Mouse (Mus musculus): Measurements from ENCODE around the gene Clrn1. TPM values are rescaled to one million over a fixed set of nuclear protein-coding genes. Genes with fewer than 3 reads are reported as not detected.
"Not testable (repeated sequence)": the region's sequence is repeated elsewhere in the genome, so short reads cannot be mapped to it uniquely, and the experiment has no call there.

Gene Clrn1
- not detected in 2 replicates for total RNA-seq (2017)

DNA sequence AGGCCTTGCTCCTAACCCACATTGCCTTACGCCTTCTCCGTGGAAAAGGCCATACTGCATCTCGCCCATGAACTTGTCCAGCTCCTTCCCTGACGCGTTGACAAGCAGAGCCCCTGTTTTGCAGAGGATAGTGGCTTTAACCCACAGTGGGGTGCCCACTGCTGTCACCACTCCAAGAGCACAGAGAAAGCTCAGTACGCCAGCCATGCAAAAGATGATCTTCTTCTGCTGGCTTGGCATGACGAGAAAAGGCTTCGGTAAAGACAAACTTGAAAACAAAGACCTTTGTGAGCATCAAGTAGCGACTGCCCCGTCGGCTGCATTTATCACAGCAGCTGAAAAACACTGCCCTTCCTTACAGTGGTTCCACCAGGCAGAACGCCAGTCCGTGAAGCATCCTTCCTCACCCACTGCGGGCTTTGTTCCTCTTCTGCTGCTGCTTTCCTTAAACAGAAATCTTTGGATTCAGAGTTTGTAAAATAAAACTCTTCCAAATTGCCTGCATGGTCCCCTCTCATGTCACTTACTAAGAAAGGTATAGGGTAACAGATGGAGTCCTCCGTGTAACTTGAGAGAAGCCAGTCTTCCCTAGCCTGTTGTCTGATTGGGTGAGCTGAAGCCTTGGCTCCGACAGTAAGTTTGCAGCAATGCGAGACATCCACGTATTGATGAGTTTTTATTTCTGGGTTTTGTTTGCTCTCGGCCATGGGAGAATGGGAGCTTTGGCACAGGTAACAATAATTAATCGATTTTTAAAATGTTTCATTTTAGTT lies at the start of gene Clrn1:
Gene Clrn1 (minus strand): TSS at position 540 of the 773 bp plus-strand sequence.
- no peak for ATAC-seq (replicated peaks in 1 of 2; ENCODE audit: insufficient read depth in 1 of 2, low FRiP score in 2 of 2, low TSS enrichment in 1 of 2, low read depth in 1 of 2, poor library complexity in 2 of 2, severe bottlenecking in 2 of 2)

- no peak for ATAC-seq (replicated peaks in 1 of 2; ENCODE audit: insufficient read depth in 1 of 2, low FRiP score in 2 of 2, low TSS enrichment in 1 of 2, low read depth in 1 of 2, poor library complexity in 2 of 2, severe bottlenecking in 2 of 2)
These were observed 38.9 kb upstream of the Clrn1 start for GRCm38 (mm10) chr3:58924027-58924426.

- no peak for ATAC-seq (replicated peaks in 1 of 2; ENCODE audit: insufficient read depth in 1 of 2, low FRiP score in 2 of 2, low TSS enrichment in 1 of 2, low read depth in 1 of 2, poor library complexity in 2 of 2, severe bottlenecking in 2 of 2)
These were observed 38.0 kb upstream of the Clrn1 start for GRCm38 (mm10) chr3:58923140-58923539.

DNA sequence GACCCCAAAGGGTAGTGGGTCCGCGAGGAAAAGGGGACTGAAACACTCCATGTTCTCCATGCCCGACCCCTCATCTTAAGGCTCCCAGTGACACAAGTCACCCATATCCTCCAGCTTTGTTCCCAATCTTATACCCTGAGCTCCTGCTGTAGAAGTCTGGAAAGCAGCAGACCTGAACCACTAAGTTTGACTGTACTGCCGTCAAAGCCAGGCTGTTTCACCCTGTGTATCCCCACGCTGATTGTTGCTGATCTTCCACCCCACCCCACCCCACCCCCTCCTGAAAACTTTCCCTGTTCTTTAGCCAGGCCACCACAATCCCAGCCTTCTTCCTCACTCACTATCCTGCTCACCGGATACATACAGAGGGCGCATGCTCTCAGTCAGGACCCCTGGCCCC lies 37.5 kb upstream of the Clrn1 start:
- no peak for ATAC-seq (replicated peaks in 1 of 2; ENCODE audit: insufficient read depth in 1 of 2, low FRiP score in 2 of 2, low TSS enrichment in 1 of 2, low read depth in 1 of 2, poor library complexity in 2 of 2, severe bottlenecking in 2 of 2)

- no peak for ATAC-seq (replicated peaks in 1 of 2; ENCODE audit: insufficient read depth in 1 of 2, low FRiP score in 2 of 2, low TSS enrichment in 1 of 2, low read depth in 1 of 2, poor library complexity in 2 of 2, severe bottlenecking in 2 of 2)
These were observed 36.2 kb upstream of the Clrn1 start for GRCm38 (mm10) chr3:58921316-58921715.

- ATAC-seq (replicated peaks in 1 of 2; ENCODE audit: insufficient read depth in 1 of 2, low FRiP score in 2 of 2, low TSS enrichment in 1 of 2, low read depth in 1 of 2, poor library complexity in 2 of 2, severe bottlenecking in 2 of 2) = no peak
These were observed 19.5 kb upstream of the Clrn1 start for GRCm38 (mm10) chr3:58904656-58905055.

DNA sequence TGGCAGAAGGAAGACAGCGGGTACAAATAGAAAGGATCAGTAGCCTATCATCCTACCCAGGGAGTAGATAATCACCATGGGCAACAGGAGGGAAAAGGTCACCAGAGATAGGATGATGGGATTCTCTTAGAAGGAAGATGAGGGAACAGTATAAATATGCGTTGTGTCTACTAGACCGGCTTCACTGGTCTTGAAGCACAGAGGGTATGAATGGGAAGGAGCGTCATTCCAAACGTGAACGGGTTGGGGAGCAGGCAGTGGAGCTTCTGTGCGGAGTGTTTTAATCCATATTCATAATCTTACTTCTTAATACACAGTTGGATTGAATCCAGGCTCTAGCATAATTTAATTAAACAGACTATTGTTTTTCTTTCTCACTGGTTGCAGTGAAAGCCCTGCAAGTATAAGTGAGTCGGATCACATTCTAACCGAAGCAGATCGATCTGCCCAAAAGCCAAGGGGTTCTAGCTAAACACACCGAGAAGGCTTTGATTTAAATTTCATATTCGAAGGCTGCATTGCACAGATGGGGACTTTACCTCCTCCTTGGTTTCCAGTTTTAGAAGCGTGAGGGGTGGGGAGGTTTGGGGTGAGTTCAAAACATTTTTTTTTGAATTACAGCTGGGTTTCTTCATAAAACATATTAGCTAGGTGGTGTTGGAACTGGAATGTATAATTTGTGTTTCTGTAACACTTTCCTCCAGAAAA lies 17.1 kb upstream of the Clrn1 start:
- ATAC-seq (replicated peaks in 1 of 2; ENCODE audit: insufficient read depth in 1 of 2, low FRiP score in 2 of 2, low TSS enrichment in 1 of 2, low read depth in 1 of 2, poor library complexity in 2 of 2, severe bottlenecking in 2 of 2) = no peak

DNA sequence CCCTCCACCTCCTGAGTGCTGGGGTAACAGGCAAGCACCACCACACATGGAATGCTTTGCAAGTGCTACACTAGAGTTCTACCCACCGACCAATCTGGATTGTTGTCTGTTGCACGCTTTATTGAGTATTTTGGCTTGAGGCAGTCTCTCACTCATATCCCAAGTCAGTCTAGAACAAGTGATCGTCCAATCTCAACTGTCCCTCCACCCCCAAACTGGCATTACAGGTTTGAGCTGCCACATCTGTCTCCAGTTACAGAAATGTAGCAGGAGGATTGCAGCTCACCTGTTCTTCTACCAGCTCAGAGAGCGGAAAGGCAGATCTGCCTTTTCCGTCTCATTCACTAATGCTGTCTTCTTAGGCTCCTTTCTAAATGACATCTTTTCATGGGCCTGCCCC lies 10.0 kb upstream of the Clrn1 start:
- no peak for ATAC-seq (replicated peaks in 1 of 2; ENCODE audit: insufficient read depth in 1 of 2, low FRiP score in 2 of 2, low TSS enrichment in 1 of 2, low read depth in 1 of 2, poor library complexity in 2 of 2, severe bottlenecking in 2 of 2)

GRCm38 (mm10) chr3:58894529-58894928 lies 9.4 kb upstream of the Clrn1 start:
- no peak for ATAC-seq (replicated peaks in 1 of 2; ENCODE audit: insufficient read depth in 1 of 2, low FRiP score in 2 of 2, low TSS enrichment in 1 of 2, low read depth in 1 of 2, poor library complexity in 2 of 2, severe bottlenecking in 2 of 2)

DNA sequence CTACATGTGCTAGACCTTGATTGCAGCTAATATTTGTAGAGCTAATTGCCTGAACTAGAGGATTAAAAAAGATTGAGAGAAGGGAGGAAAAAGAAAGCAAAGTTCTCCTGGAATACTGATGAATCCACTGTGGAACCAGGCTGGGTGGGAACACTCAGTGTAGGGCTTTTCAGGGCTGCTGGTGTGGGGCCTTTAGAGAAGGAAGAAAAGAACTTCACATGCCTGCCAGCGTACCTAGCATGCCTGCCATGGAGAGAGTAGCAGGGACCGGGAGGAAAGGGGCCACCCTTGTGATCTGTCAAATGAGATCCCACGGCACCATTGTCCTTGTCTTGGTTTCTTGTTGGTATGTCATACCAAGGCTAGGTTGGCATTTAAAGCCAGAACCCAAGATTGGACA lies 4.5 kb upstream of the Clrn1 start:
- ATAC-seq (replicated peaks in 1 of 2; ENCODE audit: insufficient read depth in 1 of 2, low FRiP score in 2 of 2, low TSS enrichment in 1 of 2, low read depth in 1 of 2, poor library complexity in 2 of 2, severe bottlenecking in 2 of 2) = no peak

DNA sequence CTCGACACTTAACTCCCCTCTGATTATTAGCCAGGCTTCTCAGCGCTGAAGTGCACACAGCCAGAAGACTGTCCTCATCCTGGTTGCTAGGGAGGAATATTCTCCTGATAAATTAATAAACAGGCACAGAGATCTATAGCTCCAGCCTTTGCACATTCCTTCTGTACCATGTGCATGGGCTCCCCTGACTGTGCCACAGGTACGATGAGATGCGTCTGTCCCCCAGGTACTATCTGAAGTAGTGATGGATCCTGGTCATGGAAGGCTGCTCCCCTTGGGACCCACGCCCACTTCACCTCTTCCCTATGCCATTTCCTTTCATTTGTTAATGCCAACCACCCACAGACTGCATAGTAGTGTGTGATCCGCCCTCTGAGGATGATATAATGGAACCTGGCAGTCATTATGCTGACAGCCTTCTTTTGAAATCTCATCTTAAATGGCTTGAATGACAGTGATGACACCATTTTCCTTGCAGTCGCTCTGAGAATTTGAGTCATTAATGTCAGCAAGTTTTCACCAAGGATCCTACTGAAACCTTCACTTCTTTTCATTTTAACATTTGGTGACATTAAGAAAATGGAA lies 3.1 kb upstream of the Clrn1 start:
- ATAC-seq (replicated peaks in 1 of 2; ENCODE audit: insufficient read depth in 1 of 2, low FRiP score in 2 of 2, low TSS enrichment in 1 of 2, low read depth in 1 of 2, poor library complexity in 2 of 2, severe bottlenecking in 2 of 2) = no peak

DNA sequence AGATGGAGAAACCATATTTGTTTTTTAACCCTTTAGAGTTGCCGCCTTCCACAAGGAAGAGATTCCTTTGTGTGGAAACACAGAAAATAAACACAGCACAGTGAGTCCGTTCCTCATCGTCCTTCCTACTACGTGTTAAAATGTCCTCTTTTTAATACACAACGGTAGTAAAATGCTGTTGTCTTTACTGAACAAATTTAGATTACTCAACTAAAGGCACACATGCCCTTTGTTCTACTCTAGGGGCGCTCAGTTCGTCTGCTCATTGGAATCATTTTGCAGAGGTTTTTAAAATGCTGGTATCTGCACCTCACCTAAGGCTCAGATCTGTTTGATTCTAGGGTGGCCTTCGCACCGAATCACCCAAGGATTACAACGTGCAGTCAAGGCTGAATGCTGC lies 2.6 kb upstream of the Clrn1 start:
- ATAC-seq (replicated peaks in 1 of 2; ENCODE audit: insufficient read depth in 1 of 2, low FRiP score in 2 of 2, low TSS enrichment in 1 of 2, low read depth in 1 of 2, poor library complexity in 2 of 2, severe bottlenecking in 2 of 2) = no peak

GRCm38 (mm10) chr3:58883511-58883907 lies 1.6 kb downstream of the Clrn1 start:
- no peak for ATAC-seq (replicated peaks in 1 of 2; ENCODE audit: insufficient read depth in 1 of 2, low FRiP score in 2 of 2, low TSS enrichment in 1 of 2, low read depth in 1 of 2, poor library complexity in 2 of 2, severe bottlenecking in 2 of 2)

DNA sequence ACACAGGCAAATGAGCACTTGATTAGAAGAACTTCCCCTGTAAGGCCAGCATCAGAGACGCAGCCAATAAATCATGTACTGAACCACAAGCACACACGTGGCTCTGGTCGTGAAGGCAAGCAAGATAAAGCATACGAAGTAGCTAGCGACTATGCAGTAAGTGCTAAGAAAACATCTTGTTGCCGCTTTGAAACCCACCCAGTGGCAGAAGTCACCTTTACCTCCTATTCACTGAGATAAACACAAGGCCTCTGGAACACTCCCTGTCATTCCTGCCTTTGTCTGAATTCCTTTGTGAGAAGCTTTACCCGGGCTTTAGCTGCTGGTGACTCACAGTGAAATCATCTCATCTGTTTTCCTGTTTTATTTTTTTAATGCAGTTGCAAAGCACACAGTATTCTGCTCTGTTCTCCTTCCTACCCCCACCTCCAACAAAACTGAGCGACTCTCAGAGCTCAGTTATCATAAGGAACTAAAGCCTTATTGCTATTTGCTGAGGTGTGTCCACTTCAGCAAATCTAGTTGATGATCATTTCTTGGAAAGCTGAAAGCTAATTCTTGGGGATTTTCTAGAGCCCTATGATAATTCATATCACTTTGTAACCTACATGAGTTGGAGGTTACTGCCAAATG lies 2.1 kb downstream of the Clrn1 start:
- ATAC-seq (replicated peaks in 1 of 2; ENCODE audit: insufficient read depth in 1 of 2, low FRiP score in 2 of 2, low TSS enrichment in 1 of 2, low read depth in 1 of 2, poor library complexity in 2 of 2, severe bottlenecking in 2 of 2) = peak; percentile 92 to 93

- ATAC-seq (replicated peaks in 1 of 2; ENCODE audit: insufficient read depth in 1 of 2, low FRiP score in 2 of 2, low TSS enrichment in 1 of 2, low read depth in 1 of 2, poor library complexity in 2 of 2, severe bottlenecking in 2 of 2) = no peak
These were observed 4.1 kb downstream of the Clrn1 start for GRCm38 (mm10) chr3:58881016-58881415.

GRCm38 (mm10) chr3:58880181-58880580 lies 5.0 kb downstream of the Clrn1 start:
- no peak for ATAC-seq (replicated peaks in 1 of 2; ENCODE audit: insufficient read depth in 1 of 2, low FRiP score in 2 of 2, low TSS enrichment in 1 of 2, low read depth in 1 of 2, poor library complexity in 2 of 2, severe bottlenecking in 2 of 2)

DNA sequence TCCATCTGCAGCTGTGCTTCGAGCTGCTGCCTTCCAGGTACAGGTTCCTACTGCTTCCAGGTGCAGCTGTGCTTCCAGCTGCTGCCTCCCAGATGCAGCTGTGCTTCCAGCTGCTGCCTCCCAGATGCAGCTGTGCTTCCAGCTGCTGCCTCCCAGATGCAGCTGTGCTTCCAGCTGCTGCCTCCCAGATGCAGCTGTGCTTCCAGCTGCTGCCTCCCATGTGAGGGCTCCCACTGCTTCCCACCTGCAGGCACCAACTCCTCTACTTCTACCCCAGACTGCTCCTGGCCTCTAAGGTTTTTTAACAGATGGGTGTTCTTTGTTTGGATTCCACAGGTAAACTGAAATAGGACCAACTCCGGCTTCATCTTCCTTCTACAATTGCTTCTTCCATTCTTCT lies 13.3 kb downstream of the Clrn1 start:
- not testable (repeated sequence) for ATAC-seq (replicated peaks in 1 of 2; ENCODE audit: insufficient read depth in 1 of 2, low FRiP score in 2 of 2, low TSS enrichment in 1 of 2, low read depth in 1 of 2, poor library complexity in 2 of 2, severe bottlenecking in 2 of 2)

DNA sequence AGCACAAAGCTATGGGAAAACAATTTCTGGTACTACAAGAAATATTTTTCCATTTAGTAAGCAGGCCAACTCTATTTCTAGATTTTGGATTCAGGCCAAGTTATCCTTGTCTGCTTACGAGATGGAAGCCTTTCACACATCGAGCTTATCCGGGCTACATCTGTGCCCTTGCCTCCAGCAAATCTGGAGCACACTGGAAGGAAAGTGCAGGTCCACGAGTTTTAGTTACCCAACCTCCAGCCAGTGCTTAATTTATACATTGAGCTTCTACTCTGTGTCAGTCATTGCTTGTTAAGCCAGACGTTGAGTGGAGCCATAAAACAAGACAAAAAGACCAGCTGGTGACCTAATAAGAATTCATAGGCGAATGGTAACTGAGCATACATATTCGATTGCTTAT lies 19.4 kb downstream of the Clrn1 start:
- ATAC-seq (replicated peaks in 1 of 2; ENCODE audit: insufficient read depth in 1 of 2, low FRiP score in 2 of 2, low TSS enrichment in 1 of 2, low read depth in 1 of 2, poor library complexity in 2 of 2, severe bottlenecking in 2 of 2) = no peak

Measured in hematopoietic stem cell, adult 5-6 weeks (primary cell).